Mouse (Mus musculus) kidney, adult 11 months (tissue): ENCODE results near the gene Evl.
"Not testable (repeated sequence)": the region's sequence is repeated elsewhere in the genome, so short reads cannot be mapped to it uniquely, and the experiment has no call there.

ENCODE experiments used
- DNase-seq: peaks from one replicate; pipeline ENCODE4 v3.0.0; 2022

Gene Evl

DNA sequence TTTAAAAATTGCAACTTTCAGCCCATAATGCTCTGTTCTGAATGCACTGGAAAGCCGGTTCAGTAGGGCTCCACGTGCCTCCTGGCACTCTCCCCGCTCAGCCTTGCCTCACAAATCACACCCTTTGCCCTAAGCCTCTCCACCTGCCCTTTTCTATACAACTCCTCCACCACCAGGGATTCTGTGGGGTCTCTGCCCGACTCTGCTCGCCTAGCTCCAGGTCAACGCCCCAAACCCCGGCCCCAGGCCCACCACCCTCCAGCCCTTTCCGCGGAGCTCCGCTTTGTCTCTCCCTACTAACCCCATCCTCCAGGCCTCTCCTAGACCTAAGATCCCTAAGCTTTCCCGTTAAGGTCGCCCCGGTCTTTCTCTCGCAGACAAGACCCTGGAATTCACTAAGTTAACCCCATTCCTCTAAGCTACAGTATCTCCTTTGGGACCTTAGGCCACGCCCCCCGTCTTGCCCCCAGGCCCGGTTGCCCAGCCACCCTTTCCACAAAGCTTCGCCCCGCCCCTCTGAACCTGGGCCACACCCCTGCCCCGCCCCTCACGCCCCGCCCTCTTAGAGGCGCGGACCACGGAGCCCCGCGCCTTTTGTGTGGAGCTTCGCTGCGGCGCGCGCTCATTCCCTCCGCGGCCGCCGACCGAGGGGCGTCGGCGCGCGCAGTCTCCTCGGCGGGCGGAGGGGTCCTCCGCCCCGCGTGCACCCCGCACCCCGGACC lies at the start of gene Evl:
TSS of gene Evl (plus strand) at position 601 of the 722 bp plus-strand sequence.
- DNase-seq: peak; percentile 69

DNA sequence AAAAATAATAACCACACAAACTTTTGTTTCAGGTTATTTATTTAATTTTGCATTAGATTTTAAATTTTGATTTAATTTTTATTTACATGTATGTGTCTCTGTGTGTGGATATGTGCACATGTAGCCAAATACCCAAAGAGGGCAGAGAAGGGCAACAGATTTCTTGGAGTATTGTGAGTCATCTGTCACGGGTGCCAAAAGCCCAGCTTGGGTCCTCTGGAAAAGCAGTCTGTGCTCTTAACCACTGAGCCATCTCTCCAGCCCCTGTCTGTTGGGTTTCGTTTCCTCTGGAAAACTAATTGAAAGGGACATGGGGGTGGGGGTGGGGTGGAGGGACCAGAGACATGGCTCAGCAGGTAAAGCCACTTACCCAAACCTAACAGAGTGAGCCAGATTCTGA lies 48.7 kb upstream of the Evl start:
- DNase-seq: no peak

DNA sequence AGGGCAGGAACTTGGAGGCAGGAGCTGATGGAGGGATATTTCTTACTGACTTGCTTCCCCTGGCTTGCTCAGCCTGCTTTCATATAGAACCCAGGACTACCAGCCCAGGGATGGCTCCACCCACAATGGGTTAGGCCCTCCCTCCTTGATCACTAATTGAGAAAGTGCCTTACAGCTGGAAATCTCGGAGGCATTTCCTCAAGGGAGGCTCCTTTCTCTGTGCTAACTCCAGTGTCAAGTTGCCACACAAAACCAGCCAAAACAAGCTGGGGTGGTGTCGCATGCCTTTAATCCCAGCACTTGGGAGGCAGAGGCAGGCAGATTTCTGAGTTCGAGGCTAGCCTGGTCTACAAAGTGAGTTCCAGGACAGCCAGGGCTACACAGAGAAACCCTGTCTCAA lies 47.5 kb upstream of the Evl start:
- DNase-seq: not testable (repeated sequence)

DNA sequence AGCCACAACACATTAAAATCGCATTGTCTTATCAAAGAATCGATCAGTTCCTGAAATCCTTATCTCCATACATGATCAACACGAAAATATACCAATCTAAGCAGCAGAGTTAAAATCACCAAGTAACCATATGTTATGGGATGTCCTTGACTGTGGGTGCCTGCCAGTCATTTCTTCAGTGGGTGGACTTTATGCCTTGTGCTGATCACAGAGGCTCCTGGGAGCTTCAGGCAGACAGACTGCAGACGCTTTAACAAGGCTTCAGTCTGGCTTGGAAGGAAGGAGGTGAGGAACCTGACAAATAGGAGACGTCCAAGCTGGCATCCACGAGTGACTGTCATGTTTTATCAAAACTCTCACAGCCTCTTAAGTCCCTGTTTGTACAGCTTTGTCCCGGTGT lies 43.9 kb upstream of the Evl start:
- no peak for DNase-seq

DNA sequence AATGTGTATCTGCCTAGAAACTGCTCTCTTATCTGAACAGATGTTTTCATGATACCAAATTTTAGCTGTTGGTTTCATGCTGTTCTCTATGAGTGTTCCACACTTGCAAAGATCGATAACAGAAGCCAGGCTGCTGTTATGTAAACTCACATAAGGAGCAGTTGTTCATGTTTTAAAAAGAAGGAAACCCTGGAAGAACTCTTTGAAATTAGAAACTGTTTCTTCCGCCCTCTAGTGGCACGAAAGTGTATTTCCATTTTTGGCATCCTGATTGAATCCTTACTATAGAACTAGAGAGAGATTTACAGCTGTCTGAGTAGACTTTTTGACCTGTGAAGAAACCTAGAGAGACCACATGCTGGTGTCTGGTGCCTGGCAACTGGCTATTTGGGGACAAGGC lies 43.5 kb upstream of the Evl start:
- DNase-seq: no peak

DNA sequence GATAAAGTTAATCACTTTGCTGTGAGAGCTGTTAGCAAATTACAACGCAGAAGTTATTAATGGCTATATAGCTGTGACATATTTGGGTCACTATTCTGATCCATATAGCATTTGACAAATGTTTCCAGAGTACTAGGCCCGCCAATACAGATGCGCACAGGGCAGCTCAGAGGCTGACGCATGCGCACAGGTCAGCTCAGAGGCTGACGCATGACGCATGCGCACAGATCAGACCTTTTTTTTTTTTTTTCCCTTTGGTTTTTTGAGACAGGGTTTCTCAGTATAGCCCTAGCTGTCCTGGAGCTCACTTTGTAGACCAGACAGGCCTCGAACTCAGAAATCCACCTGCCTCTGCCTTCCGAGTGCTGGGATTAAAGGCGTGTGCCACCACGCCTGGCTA lies 39.1 kb upstream of the Evl start:
- no peak for DNase-seq

DNA sequence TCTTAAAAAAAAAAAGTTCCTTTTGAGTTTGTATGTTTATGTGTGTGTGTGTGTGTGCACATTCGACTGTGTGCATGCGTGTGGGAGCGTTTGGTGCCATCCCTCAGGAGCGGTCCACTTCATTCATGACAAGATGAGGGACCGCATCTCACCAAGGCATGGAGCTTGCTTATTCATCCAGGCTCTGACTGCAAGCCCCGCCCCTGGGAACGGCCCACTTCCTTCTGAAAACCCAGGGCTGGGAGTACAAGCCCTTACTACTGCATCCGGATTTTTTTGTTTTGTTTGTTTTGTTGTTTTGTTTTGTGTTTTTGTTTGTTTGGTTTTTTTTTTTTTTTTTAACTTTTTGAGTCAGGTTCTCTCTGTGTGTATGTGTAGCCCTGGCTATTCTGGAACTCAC lies 35.1 kb upstream of the Evl start:
- DNase-seq: no peak

DNA sequence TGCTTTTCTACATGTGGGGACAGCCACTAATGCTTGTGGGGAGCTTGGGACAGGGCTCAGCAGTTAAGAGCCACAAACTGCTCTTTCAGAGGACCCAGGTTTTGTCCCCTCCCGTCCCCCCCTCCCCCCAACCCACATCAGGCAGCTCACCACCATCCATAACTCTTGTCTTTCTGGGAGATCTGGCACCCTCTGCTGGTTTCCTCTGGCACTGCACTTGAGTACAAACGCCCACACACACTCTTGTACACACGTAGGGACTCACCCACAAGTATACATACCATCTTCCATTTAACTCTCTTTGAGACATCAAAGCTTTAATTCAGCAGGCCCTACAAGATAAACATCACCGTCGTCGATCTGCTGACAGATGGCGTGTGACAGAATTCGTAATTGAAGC lies 25.3 kb upstream of the Evl start:
- no peak for DNase-seq

DNA sequence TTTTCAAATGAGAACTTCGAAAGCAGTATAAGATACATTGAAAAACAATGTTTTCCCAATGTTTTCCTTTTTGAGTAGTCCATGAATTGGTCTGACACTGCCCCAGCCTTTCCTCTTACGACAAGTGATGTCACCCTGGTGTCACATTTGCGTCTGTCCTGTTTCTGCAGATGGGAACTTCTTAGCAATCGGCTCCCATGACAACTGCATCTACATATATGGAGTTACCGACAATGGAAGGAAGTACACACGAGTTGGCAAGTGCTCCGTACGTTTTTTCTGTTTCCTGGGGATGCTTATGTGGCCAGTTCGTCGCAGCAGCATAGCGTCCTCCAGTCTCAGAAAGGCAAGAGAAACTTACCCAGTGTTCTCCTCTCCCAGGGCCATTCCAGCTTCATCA lies 20.0 kb upstream of the Evl start:
- no peak for DNase-seq

DNA sequence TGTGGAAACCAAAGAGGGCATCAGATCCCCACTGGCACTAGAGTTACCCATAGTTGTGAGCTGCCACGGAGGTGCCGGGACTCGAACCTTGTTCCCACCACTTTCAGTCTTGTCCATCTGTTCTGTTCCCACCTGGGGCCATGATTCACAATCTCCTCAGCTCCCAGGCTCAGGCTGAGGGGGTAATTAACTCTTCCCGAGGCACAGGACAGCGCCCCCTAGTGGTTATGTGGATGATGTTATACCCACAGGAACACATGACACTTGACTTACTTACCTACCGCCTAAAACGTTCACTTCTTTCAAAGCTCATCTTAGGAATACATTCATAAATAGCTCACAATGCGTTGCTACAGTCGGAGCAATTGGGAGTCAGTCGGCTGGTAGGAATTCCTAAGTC lies 18.1 kb upstream of the Evl start:
- no peak for DNase-seq

DNA sequence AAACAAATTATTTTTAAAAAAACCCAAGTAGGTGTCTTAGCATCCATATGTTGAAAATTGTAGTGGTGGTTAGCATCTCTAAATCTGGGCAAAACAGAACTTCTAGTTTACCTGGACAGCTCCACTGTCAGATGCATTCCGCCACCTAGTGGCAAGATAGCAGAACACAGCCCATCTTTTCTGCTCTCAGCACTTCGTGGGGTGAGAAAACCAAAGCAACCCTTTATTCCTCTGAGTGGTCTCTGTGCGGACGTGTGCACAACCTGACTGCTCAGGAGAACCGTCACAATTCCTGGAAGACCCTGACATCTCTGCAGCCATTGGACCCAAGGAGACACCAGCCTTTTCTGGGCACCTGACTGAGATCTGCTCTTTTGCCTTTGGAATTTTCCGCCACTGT lies 13.4 kb upstream of the Evl start:
- DNase-seq: no peak

DNA sequence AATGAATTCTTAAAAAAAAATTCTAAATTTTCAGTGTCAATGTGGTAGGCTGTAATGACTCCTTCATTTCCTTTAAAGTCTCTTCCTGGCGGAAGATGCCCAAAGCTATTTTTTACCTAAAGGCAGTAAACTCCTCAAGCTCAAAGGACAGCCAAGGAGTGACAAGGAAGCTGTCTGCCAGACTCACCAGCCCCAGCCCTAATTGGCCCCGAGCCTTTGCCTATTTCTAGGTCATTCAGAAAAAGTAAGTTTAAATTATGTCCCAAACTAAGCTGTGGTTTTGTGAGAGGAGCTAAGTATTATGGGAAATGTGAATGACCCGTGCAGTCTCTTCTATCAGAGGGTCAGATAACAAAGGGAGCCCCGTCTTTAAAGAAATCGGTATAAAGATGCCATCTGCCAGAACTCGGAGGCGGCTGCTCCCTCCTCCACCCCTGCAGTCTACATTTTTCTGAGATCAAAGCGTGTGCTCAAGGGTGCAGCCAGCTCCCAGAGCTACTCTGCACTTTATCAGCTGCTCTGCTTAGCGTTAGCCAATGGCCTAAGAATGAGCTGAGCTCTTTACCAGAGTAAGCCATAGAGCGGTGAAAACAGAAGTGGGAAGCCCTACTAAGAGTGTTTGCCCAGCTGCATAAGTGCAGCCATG lies 7.9 kb upstream of the Evl start:
- DNase-seq: no peak

DNA sequence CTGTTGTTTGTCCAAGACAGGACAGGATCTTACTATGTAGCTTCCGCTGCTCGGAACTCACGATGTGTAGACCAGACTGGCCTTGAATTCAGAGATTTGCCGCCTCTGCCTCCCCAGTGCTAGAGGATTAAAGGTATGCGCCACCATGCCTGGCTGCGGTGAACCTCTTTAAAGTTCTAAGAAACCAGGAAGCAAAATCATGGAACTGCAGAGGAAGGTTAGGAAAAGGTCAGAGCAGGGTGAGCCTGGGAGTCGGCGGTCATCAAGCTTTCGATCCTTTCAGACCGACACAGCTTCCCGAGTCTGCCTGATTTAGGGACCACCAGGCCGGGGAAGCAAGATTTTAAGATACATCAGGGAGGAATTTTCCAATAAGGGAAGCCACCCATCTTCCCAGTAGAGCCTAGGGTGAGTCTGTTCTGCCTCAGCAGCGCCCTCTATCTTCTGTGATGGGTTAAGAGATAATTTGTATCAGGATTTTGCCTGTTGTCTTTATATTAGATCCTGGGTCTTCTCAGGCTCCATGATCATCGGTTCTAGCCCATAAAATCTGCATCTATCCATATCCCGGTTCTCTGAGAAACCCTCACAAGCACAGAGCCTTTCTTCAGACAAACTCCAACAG lies 7.2 kb upstream of the Evl start:
- DNase-seq: no peak

DNA sequence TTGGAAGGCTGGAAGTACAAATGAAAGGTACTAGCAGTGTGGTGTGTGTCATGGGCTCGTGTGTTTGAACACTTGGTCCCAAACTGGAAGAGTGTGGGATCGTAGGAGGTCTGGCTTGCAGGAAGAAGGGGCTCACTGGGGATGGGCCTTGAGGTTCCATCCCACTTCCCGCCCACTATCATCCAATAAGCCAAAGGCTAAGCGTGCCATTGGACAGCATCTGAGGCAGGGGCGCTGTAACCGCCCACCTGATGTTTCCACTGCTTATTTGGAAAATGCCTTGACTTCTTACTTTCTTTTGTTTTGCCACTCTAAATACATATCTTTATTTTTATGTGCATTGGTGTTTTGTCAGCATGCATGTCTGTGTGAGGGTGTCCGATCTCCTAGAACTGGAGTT lies 2.8 kb upstream of the Evl start:
- no peak for DNase-seq

DNA sequence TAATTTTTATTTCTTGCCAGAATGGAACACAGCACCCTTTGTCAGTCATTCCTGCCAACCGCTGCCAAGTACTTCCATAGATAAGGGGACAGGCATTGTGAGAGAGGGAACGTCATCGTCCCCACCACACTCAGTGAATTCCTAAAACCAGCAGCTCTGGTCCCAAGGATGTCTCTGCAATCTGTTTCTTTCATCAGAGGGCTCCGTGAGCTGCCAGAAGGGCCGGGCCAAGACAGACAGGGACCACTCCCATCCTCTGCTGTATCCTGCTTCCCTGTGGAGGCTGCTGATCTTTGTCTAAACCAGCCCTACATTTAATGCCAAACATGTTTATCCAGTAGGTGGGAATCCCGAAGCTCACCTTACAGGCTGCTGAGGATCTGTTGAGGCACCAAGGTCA lies 1.4 kb upstream of the Evl start:
- DNase-seq: no peak

DNA sequence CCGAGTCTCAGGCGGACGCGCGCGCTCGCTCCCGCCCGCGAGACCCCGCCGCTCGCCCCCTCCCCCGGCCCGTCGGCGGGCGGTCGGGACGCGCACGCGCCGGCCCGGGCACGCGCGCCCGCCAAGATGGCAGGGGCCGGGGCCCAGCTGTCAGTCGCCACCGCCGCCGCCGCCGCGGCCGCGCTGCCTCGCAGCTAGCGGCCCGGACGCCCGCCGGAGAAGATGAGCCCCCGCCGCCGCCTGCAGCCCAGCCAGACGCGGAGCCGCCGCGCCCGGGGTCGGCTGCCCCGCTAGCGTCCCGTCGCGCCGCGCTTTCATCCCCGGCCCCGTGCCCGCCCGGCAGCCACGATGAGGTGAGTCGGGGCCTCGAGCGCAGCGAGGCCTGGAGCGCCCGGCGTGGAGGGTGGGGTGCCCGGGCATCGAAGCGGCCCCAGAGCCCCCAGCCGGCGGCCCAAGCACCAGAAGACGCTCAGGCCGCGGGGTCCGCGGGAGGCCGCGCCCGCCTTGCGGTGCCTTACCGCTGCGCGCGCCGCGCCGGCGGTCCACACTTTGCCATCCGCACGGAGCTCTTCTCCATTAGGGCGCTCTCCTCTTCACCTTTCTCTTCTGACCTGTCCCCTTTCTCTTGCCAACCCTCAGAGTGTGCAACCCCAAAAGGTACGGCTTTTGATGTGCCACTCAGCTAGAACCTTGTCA lies 489 bp downstream of the Evl start:
- peak; percentile 15 for DNase-seq

DNA sequence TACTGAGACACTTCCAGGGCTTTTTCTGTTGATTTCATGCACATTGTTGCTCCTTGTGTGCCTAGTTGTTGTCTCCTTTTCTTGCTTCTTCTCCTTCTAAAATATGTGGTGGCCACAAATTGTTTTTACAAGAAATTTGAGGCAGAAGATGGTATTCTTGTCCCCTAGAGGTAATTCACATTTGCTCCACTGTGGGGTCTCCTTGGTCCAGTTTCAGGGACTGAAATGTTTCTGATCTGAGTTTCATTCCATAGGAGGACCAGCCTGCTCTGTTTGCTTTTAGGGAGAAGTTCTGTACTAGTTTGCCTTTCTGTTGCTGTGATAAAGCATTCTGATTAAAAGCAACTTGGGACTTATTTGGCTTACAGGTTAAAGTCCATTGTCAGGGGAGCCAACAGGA lies 3.7 kb downstream of the Evl start:
- DNase-seq: no peak

DNA sequence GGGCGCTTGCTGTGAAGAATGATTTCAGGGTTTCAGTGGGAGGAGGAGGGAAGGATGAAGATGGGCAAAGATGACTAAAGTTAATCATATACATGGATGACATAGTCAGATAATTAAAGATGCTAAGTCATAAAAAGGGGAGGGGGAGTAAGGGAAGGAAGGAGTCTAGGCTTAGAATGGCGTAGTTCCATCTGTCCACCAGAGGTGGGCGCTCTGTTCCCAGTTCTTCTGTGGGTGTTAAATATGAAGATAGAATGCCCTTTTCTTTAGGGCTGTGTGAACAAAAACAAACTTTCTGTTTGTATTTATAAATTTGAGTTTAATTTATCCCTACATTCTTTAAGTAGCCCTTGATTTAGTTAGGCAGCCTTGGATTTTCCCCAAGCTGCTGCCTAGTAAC lies 8.7 kb downstream of the Evl start:
- DNase-seq: no peak

DNA sequence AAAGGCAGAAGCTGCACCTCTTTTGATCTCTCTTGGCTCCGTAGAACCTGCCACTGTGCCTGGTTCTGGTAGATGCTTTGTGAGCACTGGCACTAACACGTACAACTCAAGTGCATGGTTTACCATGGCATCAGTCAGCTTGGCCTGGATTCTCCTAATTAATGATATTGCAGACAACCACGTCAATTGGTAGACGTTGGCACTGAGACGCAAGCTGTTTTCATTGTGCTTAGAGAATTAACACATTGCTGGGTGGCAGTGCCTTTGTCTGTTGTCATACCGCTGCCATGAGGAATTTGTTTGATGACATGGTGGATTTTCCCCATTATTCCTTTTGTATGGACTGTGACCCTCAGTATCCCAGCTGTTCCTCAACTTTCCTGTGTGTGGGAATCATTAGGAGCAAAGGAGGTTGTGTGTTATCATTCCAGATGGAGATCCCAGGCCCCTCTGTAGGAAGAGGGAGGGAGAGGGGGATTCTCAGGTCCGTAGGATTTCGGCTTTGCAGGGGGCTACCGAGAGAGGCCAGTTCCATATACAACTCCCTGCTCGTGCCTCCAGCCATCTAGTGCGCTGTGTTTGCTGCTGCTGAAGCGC lies 10.5 kb downstream of the Evl start:
- DNase-seq: no peak

DNA sequence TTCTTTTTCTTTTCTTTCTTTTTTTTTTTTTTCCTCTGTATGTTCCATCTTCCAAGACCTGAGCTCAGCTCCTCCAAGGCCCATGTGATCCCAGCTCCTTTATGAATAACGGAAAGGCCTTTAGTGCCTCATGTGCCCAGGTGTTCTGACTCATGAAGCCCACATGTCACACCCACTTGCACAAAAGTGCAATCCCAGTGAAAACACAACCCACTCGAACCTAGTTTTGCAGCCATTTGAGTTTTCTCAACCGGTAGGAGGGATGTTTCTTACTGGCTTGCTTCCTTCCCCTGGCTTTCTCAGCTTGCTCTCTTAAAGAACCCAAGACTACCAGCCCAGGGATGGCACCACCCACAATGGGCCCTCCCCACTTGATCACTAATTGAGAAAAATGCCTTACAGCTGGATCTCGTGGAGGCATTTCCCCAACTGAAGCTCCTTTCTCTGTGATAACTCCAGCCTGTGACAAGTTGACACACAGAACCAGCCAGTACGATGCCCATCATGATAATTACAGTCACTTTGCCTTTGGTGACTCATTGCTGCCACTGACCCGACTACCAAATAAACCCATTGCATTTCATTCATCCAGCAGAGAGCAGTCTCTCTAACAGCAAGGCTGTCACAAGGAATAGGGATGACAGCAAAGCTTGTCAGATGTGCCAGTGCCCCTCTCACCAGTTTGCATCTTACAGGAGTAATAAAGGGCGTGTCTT lies 24.8 kb downstream of the Evl start:
- DNase-seq: no peak

DNA sequence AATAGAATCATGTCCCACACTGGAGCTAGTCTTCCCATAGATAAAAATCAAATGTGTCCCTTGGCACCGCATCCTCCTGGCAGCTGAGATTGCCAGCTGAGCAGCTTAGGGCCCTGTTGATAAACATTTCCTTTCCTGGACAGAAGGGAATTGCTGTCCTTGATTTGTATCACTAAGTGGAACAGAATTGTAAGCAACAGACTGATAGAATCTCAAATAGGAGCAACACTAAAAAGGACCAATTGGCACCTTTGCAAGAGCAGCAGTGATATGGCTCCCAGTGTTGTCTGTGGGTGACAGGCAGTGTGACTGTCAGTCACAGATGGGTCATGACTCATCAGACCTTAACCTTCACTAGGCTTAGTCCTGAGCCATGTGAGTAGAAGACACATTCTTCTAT lies 29.3 kb downstream of the Evl start:
- no peak for DNase-seq

DNA sequence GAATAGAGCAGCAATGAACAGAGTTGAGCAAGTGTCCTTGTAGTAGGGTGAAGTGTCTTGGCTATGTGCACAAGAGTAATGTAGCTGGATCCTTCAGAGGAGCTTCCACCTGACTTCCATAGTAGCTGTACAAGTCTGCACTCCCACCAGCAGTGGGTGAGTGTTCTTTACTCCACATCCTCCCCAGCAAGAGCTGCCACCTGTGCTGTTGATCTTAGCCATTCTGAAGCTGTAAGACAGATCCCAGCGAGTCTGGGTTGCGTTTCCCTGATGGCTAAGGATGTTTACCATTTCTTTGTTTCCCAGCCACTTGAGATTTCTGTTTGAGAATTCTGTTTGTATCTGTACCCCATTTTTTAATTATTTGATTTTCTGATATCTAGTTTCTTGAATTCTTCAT lies 35.6 kb downstream of the Evl start:
- DNase-seq: no peak

DNA sequence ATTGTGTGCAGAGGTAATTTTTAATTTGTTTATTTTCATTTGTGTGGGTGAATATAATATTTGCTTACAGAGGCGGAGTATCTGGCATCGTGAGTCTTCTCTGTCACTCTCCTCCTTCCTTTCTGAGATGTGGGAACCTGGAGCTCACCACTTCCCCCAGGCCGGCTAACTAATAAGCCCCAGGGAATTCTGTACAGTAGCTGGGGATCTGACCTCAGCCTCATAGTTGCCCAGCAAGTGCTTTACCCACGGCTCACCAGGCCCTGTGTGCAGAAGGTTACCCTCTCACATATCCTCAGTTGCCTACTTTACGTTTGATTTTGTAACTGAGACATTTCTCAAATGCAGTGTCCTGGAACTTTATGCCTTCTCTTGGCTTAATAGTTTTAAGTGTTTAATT lies 37.1 kb downstream of the Evl start:
- no peak for DNase-seq
